Mouse (Mus musculus) ovary, postnatal 14 days (tissue): ENCODE results near the gene Vmn2r88.
"Not testable (repeated sequence)": the region's sequence is repeated elsewhere in the genome, so short reads cannot be mapped to it uniquely, and the experiment has no call there.

Experiments
- DNase-seq: peaks from one replicate; pipeline ENCODE4 v3.0.0; 2022; ENCODE audit warnings: low spot score

The Vmn2r88 gene

DNA sequence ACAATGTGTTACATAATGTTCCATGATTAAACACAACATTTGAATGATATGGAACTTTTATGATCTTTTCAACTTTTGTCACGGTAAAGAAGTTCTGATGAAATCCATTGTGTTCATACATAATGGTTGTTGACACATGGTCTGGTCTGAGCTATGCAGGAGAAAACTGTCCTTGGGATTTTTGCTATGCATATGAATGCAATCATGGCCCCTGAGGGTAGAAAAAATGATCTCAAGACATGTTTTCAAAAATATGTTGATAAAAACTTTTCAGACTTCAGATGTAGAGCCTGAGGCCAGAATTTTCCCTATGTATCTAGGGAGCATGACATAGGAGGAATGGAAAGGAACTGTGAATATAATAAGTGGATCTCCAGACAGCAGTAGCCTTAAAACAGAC is at the start of gene Vmn2r88:
TSS of gene Vmn2r88 (plus strand) at position 301 of the 400 bp plus-strand sequence.
- DNase-seq = no peak

DNA sequence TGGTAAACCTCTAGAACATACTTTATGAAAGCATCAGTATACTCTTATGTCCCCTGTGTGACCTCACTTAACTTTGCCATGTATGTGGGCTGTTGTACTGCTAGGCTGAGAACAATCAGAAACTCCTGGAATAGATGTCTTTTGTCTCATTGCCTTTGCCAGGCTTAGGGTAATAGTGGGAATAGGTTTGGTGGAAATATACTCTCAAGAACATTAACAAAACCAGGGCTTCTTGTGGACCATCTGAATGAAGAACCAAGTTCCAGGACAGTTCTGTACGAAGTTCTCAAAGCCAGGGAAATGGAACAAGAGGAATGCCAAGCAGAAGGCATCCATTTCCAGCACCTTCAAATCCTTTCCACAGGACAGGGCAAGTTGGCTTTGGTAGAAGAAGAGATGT is 49.2 kb upstream of the Vmn2r88 start, which contains the start of gene Gm7247:
TSS of gene Gm7247 (plus strand) at position 301 of the 400 bp plus-strand sequence.
- no peak for DNase-seq

DNA sequence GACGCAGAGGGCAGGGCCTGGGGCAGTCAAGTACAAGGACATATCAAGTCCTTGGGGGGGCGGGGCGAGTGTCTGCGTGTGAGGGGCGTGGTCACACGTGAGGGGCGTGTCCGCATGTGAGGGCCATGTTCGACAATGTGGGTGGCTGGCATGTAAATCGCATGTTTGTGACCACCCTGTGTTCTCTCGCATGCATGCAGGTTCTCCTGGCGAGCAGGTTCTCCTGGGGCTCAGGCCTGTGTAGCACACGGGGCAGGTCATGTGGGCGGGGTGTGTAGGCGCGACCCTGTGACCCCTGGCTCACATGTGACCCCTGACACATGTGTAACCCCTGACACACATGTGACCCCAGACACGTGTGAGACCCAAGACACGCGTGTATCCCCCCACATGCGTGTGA is 27.8 kb upstream of the Vmn2r88 start:
- no peak for DNase-seq

DNA sequence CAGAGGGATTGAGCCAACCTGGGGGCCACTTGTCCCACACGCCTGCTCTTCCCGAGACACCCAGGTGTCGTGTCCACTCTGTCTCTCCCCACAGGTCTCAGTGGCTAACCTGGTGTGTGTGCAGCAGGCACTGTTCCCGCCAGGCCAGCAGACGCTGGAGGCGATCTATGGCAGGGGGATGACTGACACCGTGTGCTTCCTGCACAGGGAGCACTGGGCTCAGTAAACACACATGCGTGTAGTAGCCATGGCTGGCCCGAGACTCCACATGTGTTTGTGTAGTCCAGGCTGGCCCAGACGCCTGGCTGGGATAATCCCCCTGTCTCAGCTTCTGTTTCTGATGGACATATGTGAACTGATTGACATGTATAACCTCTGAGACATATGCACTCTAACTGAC is 26.3 kb upstream of the Vmn2r88 start:
- DNase-seq = no peak

DNA sequence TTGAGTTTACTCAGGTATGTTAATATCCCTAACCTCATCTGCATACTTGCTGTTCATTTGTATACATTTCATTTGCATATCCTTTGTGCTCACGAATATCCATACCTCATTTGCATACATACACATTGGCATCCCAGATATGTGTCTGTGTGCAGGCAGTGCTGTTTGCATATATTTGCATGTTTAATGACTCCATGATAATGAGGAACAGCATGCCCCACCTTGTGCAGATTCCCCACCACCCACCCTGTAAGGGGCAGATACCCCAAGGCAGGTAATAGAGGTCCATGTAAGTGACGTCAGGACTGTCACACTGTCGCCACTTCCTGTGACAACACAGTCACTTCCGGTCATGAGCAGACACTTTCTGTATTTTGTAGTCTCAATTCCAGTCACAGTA is 24.9 kb upstream of the Vmn2r88 start:
- DNase-seq = no peak

DNA sequence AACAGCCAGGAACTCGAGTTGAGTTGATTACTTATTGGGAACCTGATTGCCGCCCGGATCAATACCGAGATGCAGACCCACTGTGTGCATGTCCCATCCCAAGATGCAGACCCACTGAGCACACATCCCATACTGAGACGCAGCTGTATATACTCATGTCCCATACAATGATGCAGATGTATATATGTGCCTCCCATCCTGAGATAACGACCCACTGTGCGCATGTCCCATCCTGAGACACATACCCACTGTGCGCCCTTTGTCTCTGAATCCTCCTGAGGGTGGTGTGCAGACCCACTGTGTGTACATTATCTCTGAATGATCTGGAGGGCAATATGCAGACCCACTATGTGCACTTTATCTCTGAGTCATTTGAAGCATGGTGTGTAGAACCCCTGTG is 22.9 kb upstream of the Vmn2r88 start:
- DNase-seq = no peak

DNA sequence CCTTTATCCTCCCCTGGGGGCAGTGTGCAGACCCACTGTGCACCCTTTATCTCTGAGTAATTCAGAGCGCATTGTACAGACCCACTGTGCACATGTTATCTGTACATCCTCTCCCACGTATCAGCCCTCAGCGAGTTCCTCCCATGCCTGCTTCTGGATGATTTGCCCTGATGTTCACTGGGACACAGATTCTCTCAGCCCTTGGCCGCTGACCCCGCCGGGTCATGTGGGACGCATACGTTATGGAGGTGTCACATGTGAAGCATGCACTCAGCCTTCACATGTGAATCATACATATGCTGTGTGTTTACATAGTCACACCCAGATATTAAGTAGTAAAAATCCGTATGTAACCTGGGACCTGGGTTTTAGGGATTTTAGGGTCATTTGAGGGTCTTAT is 22.4 kb upstream of the Vmn2r88 start:
- no peak for DNase-seq

DNA sequence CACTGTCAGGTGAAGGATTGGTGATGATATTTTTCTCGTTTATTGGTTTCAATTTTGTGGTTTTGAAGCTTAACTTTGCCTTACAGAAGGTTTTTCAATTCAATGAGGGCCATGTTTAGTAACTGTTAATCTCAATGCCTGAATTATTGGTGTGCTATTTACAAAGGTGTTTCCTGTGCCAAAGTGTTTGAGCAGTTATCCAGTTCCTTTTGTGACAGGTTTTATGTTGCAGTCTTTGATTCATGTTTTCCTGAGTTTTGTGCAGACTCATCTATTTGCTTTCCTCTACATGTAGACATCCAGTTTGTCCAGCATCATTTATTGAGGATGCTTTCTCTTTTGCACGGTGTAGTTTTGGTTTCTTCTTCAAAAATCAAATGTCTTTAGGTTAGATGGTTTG is 13.3 kb downstream of the Vmn2r88 start:
- no peak for DNase-seq

DNA sequence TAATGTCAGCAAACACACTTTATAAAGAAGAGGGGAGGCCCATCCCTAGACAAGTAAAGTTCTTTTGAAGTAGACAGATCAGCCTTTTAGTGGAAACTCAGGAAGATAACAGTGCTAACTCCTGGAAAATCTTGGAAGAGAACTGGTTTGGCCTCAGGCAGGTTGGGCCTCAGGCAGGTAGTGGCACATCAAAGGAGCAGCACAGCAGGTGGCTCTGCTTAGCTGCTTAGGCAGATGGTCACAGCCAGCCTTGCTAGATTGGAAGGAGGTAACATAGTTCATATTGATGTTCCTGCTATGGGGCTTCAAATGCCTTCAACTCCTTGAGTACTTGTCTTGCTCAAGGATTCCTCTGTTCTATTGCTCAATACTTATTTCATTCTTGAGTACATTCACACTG is 19.5 kb downstream of the Vmn2r88 start:
- not testable (repeated sequence) for DNase-seq

DNA sequence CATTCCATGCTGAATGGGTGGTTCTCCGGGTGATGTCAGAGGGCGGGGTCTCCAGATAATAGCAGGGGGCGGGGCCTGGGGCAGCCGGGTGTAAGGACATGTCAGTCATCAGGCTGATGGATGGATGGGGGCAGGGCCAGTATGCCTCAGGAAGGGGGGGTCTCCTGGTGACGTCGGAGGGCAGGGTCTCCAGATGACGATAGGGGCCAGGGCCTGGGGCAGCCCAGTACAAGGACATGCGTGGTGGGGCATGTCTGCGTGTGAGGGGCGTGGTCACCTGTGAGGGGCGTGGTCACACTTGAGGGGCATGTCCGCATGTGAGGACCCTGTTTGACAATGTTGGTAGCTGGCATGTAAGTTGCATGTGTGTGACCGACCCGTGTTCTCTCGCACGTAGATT is 23.9 kb downstream of the Vmn2r88 start:
- no peak for DNase-seq

DNA sequence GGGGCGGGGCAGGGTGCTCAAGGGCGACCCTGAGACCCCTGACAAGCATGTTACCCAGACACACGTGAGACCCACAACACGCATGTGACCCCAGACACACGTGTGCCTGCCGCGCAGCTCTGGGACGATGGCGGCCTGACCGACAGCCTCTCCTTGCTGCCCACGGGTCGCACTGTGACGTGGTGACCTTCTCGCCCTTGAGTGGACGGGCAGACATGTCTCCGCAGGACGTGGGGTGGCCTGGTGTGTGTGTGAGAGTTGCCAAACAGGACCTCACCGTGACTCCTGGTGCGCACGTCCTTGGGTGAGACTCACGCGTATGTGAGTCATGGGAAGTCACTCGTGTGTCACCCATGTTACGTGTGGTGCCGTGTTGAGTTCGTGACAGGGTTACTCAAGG is 24.4 kb downstream of the Vmn2r88 start:
- DNase-seq = no peak

DNA sequence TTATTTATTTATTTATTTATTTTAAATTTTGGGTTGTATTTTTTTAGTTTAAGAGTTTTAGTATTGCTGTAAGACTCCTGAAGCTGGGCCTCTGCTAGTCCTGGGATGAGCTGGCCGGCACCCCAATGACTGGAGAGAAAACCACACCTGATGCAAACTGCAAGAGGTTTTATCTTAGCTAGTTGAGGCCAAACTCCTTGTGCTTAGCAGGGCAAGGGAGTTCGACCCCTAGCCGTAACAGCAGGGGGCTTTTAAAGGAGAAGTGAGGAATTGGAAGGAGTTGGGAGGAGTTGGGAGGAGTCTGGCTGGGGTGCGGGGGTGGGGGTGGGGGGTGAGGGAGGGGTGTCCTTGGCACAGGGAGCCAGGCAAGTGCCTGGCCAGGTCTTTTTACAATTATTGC is 28.3 kb downstream of the Vmn2r88 start:
- DNase-seq = no peak

DNA sequence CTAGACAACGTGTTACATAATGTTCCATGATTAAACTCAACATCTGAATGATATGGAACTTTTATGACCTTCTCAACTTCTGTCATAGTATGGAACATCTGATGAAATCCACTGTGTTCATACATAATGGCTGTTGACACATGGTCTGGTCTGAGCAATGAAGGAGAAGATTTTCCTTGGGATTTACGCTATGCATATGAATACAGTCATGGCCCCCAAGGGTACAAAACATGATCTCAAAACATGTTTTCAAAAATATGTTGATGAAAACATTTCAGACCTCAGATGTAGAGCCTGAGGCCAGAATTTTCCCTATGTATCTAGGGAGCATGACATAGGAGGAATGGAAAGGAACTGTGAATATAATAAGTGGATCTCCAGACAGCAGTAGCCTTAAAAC is 40.9 kb downstream of the Vmn2r88 start, which contains the start of gene Vmn2r89:
TSS of gene Vmn2r89 (plus strand) at position 301 of the 400 bp plus-strand sequence.
- DNase-seq = not testable (repeated sequence)
